Mouse (Mus musculus): Measurements from ENCODE around the gene Hap1.

DNA sequence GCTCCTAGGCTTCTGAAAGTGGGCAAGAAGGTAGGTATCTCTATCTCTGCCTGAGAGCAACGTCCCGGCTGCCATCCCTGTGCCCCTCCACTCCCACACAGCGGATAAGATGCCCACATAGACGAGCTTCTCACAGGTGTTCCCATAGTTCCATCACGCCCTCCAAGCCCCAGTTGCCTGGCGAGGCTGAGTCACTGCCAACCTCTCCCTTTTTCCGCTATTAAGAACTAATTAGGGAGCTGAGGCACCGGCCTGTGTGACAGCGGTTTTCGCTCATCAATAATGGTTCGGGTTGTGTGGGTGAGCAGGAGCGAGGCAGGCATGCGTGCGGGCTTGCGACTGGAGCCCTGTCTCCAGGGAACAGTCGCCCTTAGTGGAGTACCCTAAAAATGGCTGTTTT is 25.7 kb downstream of the Hap1 start:
- no peak for TF ChIP-seq CTCF (IDR thresholded peaks at IDR 0.05; ENCODE audit: low read depth)
- no peak for TF ChIP-seq EP300 (IDR thresholded peaks at IDR 0.05; ENCODE audit: low read depth)
